Mouse (Mus musculus): ENCODE measurements around the gene Nup155.
"Not testable (repeated sequence)": the region's sequence is repeated elsewhere in the genome, so short reads cannot be mapped to it uniquely, and the experiment has no call there.

- not testable (repeated sequence) for TF ChIP-seq POLR2A, CTCF (IDR thresholded peaks at IDR 0.05; ENCODE audit: insufficient read depth, low read depth, low read length)
Observed at GRCm38 (mm10) chr15:8092668-8093067, 16.4 kb upstream of the Nup155 start.
